Mouse (Mus musculus) heart, postnatal 4 days (tissue): Measurements from ENCODE around the gene Gng7. TPM values are rescaled to one million over a fixed set of nuclear protein-coding genes. Genes with fewer than 3 reads are reported as not detected.

Experiments used
- DNase-seq: peaks from one replicate; pipeline ENCODE4 v3.0.0; 2021
- total RNA-seq, 2 experiments: library from RNA; stranded (reverse); gene quantifications; 2 replicates each; pipeline ENCODE4 v1.2.3; 2021

Gng7 gene
- total RNA-seq, 2 experiments from 2014 or later: 0.38 to 0.47 TPM

- DNase-seq: no peak
These were observed 115.7 kb downstream of the Gng7 start for GRCm38 (mm10) chr10:80899074-80899473.

Other genes with a start within 250 kb of the Gng7 start
- 10 to 100 TPM; 46.0 to 51.7 TPM for gene Sf3a2, start 216.7 kb downstream of the Gng7 start, total RNA-seq
- 10 to 100 TPM; 36.2 to 37.1 TPM for gene Plekhj1, start 216.3 kb downstream of the Gng7 start, total RNA-seq
- gene Amh, start 209.7 kb downstream of the Gng7 start, total RNA-seq: 1 to 10 TPM in 1 of 2 experiments, under 1 TPM in 1; 0.61 to 1.0 TPM
- 1 to 10 TPM in 1 of 2 experiments, under 1 TPM in 1; 0.62 to 1.6 TPM for gene Jsrp1, start 201.4 kb downstream of the Gng7 start, total RNA-seq
- 1,000 to 10,000 TPM; 1,002 to 1,049 TPM for gene Oaz1, start 188.3 kb downstream of the Gng7 start, total RNA-seq
- 1 to 10 TPM; 1.8 to 2.5 TPM for gene Lingo3, start 170.9 kb downstream of the Gng7 start, total RNA-seq
- 10 to 100 TPM; 29.9 to 35.0 TPM for gene Lsm7, start 159.7 kb downstream of the Gng7 start, total RNA-seq
- 10 to 100 TPM; 23.4 to 24.8 TPM for gene Sppl2b, start 159.7 kb downstream of the Gng7 start, total RNA-seq
- gene Tmprss9, start 143.1 kb downstream of the Gng7 start, total RNA-seq: not detected
- 100 to 1,000 TPM; 162 to 169 TPM for gene Timm13, start 114.0 kb downstream of the Gng7 start, total RNA-seq
- gene Lmnb2, start 96.7 kb downstream of the Gng7 start, total RNA-seq: 10 to 100 TPM; 15.5 to 17.2 TPM
- gene Gadd45b, start 84.9 kb downstream of the Gng7 start, total RNA-seq: 1 to 10 TPM; 6.4 to 9.5 TPM
- gene Diras1, start 10.7 kb upstream of the Gng7 start, total RNA-seq: not detected
- 1 to 10 TPM; 7.6 to 7.8 TPM for gene Slc39a3, start 22.5 kb upstream of the Gng7 start, total RNA-seq
- gene Sgta, start 45.2 kb upstream of the Gng7 start, total RNA-seq: 100 to 1,000 TPM; 102 to 103 TPM
- gene Thop1, start 55.1 kb upstream of the Gng7 start, total RNA-seq: 10 to 100 TPM; 14.5 to 15.5 TPM
- gene Creb3l3, start 83.9 kb upstream of the Gng7 start, total RNA-seq: 1 to 10 TPM; 1.8 to 2.3 TPM
- gene Map2k2, start 91.0 kb upstream of the Gng7 start, total RNA-seq: 100 to 1,000 TPM; 134 to 141 TPM
- gene Zbtb7a, start 120.3 kb upstream of the Gng7 start, total RNA-seq: 10 to 100 TPM; 37.0 to 43.0 TPM
- 10 to 100 TPM; 17.5 to 18.6 TPM for gene Pias4, start 153.0 kb upstream of the Gng7 start, total RNA-seq
- 1,000 to 10,000 TPM; 1,326 to 1,351 TPM for gene Eef2, start 161.7 kb upstream of the Gng7 start, total RNA-seq
- 10 to 100 TPM; 41.9 to 45.7 TPM for gene Dapk3, start 168.1 kb upstream of the Gng7 start, total RNA-seq
- gene 4930442H23Rik, start 168.9 kb upstream of the Gng7 start, total RNA-seq: not detected
- 10 to 100 TPM; 44.1 to 74.9 TPM for gene Nmrk2, start 187.1 kb upstream of the Gng7 start, total RNA-seq
- gene Atcay, start 215.9 kb upstream of the Gng7 start, total RNA-seq: under 1 TPM; 0.23 to 0.24 TPM
- gene Zfr2, start 218.2 kb upstream of the Gng7 start, total RNA-seq: 1 to 10 TPM; 4.2 to 5.5 TPM
- gene Matk, start 238.0 kb upstream of the Gng7 start, total RNA-seq: under 1 TPM; 0.21 to 0.56 TPM